Mouse (Mus musculus) common myeloid progenitor, adult 5-6 weeks (primary cell): Measurements from ENCODE around the gene Mob3c. TPM values are rescaled to one million over a fixed set of nuclear protein-coding genes. Genes with fewer than 3 reads are reported as not detected.

ENCODE experiments used
- ATAC-seq: replicated peaks from 2 replicates; pipeline ENCODE4 v1.8.0; 2016; ENCODE audit warnings: low read depth, mild to moderate bottlenecking, moderate TSS enrichment, inconsistent platforms; ENCODE audit not compliant: poor library complexity, severe bottlenecking
- total RNA-seq: library from RNA; stranded (forward); fragments of 200-1000, 187-1606 nt; gene quantifications from 2 replicates; pipeline ENCODE4 v1.2.3, GENCODE M21; 2017

The Mob3c gene
- total RNA-seq = 8.4 and 16.9 TPM in 2 replicates

DNA sequence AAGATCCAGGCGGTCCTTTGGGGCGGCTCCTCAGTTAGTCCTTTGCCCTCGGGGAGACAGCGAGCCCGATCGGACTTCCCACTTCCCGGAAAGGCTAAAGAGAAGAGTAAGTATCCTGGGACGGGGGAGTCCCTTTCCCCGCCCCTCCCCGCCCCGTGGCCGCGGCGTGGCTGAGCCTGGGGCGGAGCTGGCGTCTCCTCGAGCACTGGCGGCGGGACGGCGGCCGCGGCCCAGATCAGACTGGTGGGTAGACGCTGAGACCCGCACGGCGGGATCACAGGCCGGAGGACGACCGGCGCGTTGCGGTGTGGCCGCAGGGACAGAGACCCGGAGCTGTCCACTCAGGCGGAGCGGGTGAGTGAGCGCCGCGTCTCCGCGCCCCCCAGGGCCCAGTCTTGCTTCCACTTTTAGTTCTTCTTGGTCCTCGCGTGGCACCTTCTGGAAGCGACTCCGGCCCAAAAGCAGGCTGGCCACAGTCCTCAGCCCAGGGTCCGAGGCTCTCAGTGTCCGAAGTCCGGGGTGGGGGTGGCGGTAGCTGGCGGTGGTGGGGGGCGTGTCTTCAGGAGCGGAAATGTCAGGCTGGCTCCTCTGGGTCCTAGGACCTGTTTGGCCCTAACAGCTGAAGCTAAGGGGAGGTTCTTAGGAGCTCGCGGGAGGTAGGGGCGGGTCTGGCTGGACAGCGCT, at the start of gene Mob3c:
TSS of gene Mob3c (plus strand) at position 205 of the 684 bp plus-strand sequence.
- peak; percentile 69 for ATAC-seq

DNA sequence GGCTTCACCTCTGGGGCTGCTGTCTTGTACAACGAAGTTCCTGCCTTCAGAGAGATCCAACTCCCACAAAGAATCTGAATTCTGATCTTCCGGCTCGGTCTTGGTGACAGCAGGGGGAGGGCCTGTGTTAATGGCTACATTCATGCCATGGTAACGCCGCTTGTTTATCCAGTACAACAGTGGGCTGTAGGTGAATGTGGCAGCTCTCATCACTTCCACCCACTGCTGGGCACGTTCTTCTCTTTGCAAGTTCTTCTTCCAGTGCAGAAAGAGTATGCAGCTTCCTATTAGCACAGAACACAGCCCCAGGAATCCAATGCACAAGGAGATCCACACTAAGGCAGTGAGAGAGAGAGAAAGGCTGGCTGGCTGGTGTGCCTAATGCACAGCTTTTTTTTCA, 47.6 kb upstream of the Mob3c start:
- ATAC-seq = no peak

DNA sequence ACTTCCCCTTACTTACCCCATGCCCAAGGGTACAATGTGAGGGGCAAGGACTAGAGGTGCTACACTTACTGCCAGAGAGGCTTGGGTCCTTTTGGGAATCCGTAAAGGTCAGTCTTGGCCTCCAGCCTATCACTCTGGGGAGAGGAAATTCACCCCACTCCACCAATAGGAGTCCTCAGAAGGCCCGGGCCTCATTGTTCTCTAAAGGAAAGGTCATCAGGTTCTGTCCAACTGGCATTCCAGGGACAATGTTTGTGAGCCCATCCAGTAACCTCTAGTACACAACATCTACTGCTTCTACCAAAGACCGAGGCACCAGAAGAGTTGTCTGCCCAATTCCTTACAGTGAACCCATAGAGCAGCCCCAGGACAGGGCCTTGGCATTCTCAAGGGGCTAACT, 47.0 kb upstream of the Mob3c start, which contains the start of gene Tex38:
TSS of gene Tex38 (minus strand) at position 101 of the 400 bp plus-strand sequence.
- no peak for ATAC-seq

DNA sequence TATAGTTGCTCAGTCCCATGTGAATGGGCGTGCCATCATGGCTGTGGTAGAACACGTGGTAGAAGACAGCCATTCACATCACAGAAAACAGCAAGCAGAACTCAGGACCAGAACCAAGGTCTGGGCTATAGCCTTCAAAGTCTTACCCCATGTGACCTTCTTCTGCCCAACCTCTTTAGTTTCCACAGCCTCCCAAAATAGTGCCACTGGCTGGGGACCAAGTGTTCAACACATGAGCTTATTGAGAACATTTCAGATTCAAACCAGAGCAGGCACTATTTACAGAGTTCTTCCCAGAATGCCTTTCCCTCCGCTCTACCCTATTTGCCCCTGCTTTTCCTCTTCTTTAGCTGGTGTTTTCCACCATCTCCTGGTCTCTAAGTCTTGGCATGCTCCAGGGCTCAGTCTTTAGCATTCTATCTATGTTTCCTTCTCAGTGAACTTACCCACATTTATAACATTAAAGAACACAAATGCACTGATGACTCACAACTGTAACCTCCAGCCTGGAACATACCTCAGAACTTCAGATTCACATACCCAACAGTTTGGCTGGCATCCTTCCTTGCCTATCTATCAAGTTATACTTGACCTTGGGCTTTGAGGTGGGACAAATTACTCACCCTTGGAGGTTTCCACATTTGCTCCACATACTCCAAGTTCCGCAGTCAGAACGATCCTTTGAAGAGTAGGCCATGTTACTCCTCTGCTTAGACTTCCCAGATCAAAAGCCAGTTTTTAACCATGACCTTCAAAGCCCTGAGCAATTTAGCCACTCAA, 45.7 kb upstream of the Mob3c start:
- ATAC-seq = no peak

DNA sequence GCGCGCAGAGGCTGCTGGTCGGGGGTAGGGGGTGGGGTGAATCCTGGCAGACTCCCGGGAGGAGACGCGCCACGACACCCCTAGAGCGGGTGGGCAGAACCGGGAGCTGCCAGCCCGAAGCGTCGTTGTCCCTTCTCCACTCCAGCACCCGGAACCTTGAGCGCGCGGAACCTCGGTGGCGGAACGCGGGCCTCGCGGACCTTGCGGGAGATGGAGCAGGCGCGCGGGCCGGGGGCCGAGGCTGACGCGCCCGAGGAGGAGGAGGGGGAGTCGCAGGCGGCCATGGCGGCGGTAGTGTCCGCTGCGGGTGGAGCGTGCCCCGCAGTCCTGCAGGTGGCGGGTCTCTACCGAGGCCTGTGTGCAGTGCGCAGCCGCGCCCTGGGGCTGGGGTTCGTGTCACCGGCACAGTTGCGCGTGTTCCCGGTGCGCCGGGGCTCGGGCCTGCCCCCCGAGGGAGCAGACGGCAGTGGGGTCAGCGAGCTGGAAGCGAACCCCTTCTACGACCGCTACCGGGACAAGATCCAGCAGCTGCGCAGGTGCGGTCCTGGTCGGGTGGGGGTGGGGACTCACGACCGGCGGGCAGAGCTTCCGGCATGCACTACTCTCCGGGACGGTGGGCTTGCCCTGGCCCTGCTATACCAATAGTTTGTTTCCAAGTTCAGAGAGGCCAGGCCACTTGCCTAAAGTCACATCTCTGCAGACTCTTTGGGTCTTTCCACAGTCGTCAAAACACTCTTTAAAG, 43.0 kb upstream of the Mob3c start, which contains the start of gene Atpaf1:
TSS of gene Atpaf1 (plus strand) at position 44 of the 742 bp plus-strand sequence.
- ATAC-seq = peak; percentile 83

DNA sequence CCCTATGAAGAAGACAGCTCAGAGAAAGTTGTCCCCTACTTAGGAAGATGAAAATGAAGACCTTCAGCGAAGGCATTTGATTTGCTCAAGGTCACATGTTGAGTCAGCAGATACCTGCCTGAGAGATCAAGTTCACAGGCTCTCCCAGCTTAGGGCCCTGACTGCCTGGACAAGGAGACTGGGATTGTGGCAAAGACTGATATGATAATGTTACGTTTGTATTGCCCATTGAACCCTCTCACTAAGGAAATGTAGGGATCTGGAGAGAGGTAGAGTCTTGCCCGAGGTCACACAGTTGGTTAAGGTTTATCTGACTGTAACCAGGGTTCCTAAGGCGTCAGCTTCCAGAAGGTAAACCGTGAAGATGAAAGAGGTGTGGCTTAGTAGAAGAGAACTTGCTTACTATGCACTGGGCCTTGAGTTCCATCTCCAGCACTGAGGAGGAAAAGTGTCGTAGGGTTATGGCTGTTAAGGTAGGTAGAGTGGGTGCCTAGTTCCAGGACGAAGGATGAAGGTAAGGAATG, 42.3 kb upstream of the Mob3c start:
- no peak; the same call in 1 of the 2 replicates for ATAC-seq

DNA sequence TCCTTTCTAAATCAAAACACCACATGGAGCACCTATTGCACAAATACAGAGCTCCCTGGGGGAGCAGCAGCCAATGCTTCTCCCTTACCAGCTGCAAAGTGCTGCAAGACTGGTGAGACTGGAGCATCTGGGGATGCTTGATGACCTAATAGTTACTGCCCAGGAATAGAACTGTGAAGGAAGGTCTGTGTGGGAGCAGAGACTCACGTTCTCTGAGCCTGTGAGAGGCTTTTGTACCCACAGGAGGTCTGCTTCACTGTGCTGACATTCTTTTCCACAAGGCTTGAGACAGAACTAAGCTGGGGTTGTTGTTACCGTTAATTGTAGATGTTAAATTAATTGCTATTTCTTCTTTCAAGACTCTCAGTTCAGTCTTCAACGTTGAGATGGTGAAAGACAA, 37.0 kb upstream of the Mob3c start:
- no peak for ATAC-seq

DNA sequence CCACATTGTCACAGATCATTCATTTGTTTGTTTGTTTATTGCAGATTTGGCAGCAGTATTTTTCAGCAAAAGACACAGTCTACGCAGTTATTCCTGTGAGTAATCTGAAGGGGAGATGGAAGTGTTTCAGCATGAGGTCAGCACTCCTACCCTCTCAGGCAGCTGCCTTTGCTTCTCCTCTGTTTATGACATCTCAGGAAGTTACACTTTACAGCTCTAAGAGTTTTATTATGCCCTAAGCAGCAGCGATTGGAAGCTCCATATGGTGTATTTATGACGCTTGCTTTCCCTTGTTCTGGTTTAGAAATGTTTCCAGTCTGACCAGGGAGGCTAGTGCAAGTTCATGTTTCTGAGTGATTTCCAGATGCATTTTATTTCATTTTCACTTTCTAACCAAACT, 32.5 kb upstream of the Mob3c start:
- no peak for ATAC-seq

DNA sequence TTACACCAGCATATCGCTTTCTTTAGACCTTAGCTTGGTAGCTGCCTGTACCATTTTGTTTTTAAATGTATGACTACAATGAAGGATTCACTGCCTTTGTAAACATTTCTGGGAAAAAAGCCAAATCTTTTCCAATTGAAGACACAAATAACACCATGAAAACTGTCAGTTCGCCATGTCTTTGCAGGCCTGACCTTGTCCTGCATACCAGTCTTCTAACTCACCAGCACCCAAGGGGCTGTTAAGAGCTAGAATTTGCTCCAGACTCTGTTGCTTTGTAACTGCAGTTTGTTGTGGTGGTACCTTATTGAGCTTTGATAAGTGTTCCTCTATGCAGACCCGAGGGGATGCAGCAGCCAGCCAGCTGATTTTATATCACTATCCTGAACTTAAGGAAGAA, 27.9 kb upstream of the Mob3c start:
- no peak for ATAC-seq

DNA sequence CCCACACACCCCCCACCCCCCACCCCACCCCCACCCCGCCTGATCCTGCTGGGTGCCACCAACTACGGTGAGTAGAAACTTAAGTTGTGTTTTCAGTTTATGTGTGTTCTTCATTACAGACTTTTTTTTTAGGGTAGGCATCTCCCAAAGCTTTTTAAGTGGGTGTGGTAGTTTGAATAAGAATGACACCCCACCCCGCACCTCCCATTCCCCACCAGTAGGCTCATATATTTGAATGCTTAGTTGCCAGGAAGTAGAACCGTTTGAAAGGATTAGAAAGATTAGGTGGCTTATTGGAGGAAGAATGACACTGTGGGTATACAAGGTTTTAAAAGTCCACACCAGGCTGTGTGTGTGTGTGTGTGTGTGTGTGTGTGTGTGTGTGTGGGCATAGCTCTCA, 15.6 kb upstream of the Mob3c start:
- ATAC-seq = no peak

DNA sequence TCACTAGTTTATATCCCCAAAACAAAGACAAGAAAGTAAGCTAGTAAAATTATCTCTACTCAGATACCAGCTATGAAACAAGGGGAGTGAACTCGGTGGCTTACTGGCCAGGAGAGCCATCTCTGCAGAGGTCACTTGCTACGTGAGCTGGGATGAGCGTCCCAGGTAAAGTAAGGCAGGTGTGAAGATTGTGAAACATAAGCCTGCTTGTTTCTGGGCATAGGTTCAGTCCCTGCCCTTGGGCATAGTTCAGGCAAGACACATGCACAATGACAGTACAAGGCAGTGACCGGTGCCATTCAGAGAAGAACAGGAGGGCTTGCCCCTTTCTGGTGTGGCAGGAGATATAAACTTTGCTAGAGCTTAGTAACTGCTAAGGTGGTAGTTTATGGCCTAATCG, 12.3 kb upstream of the Mob3c start:
- no peak for ATAC-seq

DNA sequence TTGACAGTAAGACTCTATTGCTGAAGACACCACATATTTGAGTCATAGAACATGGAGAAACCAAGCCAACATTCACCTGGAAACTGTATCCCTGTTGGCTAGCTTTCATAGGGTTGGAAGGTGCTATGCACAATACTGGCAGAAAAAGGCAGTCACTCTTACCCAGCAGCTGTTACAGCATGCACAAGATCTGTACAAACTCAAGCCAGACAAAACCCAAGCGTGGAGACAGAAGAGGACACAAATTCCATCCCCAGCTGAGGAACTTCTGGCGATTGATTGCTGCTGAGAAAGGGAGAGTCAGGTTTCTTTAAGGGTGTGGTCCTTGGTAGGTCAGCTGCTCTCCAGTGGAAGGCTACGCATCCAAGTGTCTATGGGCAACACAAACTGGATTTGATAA, 7.7 kb upstream of the Mob3c start:
- no peak for ATAC-seq

DNA sequence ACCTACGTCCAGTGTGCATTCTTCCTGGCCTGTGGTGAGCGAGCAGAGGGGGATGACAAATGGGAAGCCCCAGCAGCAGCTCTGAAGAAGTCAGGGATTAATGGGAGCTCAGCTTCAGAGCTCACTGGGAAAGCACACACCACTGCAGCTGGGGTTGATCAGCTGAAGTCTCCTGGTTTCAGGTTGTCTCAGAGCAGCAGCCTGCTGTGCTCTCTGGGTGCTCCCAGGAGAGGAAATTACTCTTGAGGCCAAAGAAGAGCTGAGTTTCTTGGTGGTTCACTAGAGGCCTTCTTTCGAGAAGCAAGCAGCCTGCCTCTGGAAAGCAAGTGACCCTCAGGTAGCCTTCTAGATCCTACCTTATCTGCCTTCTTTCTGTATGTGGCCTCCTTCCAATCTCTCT, 6.9 kb upstream of the Mob3c start:
- ATAC-seq = no peak

DNA sequence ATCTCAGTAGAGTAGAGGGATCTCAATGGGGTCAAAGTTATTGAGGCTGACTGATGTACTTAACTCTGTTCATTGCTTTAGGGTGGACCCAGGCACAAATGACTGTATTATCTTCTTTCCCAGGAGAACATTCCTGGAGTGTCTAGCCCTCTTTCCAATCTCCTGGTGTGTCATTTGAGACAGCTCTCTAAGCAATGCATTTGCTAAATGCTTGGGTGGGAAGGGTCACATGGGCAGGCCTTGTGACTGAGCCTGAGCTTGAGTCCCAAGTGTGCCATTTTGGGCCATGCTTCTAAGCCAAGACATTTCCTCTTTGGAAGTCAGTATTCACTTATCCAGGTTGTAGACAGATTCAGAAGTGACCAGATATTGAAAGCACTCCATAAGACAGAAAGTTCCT, 6.5 kb upstream of the Mob3c start:
- no peak for ATAC-seq

DNA sequence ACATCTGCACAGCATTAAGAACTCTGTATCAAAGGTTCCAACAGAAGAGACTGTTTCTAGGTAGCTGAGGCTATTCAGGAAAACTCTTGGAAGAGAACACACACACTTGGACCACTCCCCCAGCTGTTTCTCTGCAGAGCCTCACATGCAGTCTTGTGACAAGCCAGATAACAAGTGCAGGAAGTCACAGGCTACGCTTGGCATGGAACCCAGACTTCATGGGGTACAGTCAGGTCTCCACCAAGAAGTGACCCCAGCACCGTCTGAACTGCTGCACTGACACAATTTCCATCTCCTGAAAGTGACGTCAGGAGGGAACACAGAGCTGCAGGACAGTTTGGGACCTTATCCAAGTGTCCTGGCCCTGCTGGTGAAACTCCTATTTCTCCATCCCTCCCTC, 6.0 kb upstream of the Mob3c start:
- ATAC-seq = peak; percentile 31; the same call in 1 of the 2 replicates

DNA sequence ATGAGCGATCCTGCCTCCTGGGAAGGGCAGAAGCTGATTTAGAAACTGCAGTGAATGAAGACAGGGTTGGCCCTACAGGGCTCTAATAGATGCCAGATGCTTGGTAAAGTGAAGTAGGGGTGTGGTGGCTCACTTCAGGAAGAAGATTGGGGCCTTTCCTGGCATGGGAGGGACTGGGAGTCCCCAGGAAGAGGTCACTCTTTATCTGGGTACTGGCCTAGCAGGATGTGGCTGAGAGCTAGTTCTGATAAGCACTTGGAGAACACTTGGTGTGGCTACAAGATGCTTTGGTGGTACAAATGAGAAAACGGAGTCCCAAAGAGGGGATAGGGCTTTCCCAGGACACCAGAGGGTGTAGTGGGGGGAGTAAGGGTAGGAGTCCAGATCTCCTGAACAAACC, 3.7 kb upstream of the Mob3c start:
- peak; percentile 27 for ATAC-seq

DNA sequence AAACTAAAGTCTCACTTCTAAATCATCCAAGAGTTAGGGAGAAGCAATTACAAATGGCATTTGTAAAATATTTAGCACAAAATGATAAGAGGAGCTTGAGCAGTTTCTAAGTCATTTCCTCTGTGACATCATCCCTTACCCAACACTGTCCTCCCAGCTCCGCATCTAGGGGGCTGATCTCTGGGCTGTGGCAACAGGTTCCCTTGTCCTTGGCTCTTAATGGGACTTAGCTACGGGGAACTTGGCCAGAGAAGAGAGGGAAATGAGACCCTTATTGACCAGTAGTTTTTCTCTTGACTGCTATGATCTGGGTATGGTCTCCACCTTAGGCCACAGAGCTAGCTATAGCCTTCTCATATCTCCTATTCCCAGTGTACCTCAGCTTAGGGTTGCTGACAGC, 2.6 kb upstream of the Mob3c start:
- ATAC-seq = no peak

DNA sequence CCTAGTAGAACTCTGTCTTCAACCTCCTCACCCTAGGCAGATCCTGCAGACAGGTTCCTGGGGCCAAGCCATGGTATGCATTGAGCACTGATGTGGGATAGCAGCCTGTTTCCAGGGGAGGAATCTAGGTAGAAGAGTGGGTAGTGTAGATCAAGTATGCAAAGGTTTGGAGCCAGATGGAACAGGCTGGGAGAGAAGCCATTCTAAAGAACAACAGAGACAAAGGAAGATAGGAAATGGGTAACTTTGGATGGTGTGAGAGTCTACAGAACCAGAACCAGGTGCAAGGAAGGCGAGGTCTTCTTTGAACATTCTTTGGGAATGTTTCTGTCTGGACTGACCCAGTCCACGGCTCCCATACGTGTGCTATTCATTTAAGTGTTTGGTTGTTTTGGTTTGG, 826 bp upstream of the Mob3c start:
- ATAC-seq = no peak

DNA sequence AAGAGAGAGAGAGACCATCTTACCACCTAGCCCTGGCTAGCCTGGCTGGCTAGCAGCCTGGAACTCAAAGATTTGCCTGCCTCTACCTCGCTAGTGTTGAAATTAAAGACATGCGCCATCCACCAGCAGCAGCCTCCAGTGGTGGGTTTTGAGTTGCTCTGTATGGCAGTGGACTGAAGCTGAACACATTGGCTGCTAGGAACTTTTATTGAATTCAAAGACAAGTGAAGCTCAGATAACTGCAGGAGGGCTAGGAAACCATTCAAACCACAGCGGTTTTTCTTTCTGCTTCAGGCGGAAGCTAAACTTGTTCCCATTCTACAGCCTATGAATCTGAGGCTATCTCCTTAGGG, 381 bp upstream of the Mob3c start:
- ATAC-seq = peak; percentile 10

DNA sequence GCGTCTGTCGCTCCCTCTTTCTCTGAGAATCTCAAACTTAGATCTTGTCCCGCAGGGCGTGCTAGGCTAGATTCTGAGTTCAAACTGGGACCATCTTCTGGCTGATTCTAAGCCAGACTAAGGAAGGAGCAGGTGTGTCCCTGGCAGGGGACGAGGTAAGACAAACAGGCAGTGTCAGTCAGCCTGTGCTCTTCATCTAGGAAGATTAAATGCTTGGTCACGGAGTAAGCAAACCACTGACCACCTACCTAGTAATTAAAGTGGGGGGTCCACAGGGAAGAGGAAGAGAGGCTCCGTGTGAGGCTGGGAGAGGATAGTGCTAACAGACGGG, 645 bp downstream of the Mob3c start:
- ATAC-seq = no peak

DNA sequence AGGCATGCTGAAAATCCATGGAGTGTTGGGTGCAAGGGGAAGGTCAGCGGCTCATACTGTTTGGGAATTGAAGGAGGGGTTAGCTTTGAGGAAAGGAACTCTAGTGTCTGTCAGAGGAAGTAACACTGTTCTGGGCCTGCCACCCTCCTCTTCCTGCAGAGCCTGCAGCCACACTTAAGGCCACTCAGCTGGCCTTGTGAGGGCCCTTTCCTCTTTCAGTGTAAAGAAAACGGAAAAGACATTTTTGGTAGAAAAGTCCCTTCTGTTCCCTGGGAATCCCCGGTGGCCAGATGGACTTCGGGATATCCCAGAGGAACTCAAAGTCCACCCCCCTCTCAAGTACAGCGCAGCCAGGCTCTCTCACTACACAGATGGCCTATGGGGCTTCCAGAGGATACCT, 2.6 kb downstream of the Mob3c start:
- ATAC-seq = no peak
